Mouse (Mus musculus): ENCODE results near the gene Tmem30b. TPM values are rescaled to one million over a fixed set of nuclear protein-coding genes. Genes with fewer than 3 reads are reported as not detected.
"Not testable (repeated sequence)": the region's sequence is repeated elsewhere in the genome, so short reads cannot be mapped to it uniquely, and the experiment has no call there.

Tmem30b gene
- polyA plus RNA-seq, 1 experiment from 2014 or later, result 4.0 TPM

DNA sequence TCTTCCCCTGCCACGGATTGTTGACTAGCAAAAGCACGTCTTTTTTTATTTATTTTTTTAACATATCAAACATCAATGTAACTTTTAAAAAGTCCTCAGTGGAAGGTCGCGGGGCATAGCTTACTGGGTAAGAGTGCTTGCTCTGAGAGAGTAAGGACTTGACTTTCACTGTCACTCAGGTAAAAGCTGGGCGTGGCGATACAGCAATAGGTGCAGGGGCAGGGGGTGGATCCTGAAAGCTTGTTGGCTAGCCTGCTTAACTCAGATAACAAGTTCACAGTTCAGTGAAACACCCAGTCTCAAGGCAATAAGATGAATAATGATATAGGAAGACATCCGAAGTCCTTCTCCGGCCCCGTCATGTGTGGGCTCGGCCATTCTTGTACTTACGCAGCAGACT lies 16.6 kb downstream of the Tmem30b start:
- Histone ChIP-seq H3K27me3 (ENCODE audit: insufficient read depth, low read length) (peaks cover 9% of the 10 kb centered on the region; the same call in 1 of the 2 replicates), H3K4me2 (0 out of 2 replicates have a peak overlapping the region, but pooled peaks have one; percentile 12), H3K27ac (ENCODE audit: low read depth) (no peak overlapping the region)

GRCm38 (mm10) chr12:73529131-73529530 lies 17.1 kb downstream of the Tmem30b start:
- no peaks in the 10 kb centered on the region; the same call in 1 of the 2 replicates for H3K4me1 ChIP-seq (ENCODE audit: insufficient read depth)
- ATAC-seq (ENCODE audit: insufficient read depth), result no peak
- 0 out of 2 replicates have a peak overlapping the region, but pooled peaks have one; percentile 12 for H3K4me2 ChIP-seq
- TF ChIP-seq CTCF (IDR thresholded peaks at IDR 0.05; ENCODE audit: low read depth), result no peak
- H3K9me3 ChIP-seq (ENCODE audit: low read depth, low read length), result no peaks in the 10 kb centered on the region
- H3K4me3 ChIP-seq (ENCODE audit: low read depth, low read length), result no peak overlapping the region
- no peak overlapping the region for H3K27ac ChIP-seq (ENCODE audit: low read depth)
- peaks cover 9% of the 10 kb centered on the region; the same call in 1 of the 2 replicates for H3K27me3 ChIP-seq (ENCODE audit: insufficient read depth, low read length)
- H3K9ac ChIP-seq, result no peak overlapping the region
- H3K36me3 ChIP-seq (ENCODE audit: insufficient read depth), result no peaks in the 10 kb centered on the region
- no peak for DNase-seq
- 19% methylated on average over 9 of the region's 9 CpGs for WGBS

More for the DNA sequence above, 16.6 kb downstream of the Tmem30b start:
- no peaks in the 10 kb centered on the region for H3K36me3 ChIP-seq (ENCODE audit: insufficient read depth)
- H3K4me3 ChIP-seq (ENCODE audit: low read depth, low read length), result no peak overlapping the region
- ATAC-seq (ENCODE audit: insufficient read depth) (no peak), DNase-seq (no peak)
- TF ChIP-seq CTCF (IDR thresholded peaks at IDR 0.05; ENCODE audit: low read depth), result no peak
- no peaks in the 10 kb centered on the region for H3K9me3 ChIP-seq (ENCODE audit: low read depth, low read length)
- H3K4me1 ChIP-seq (ENCODE audit: insufficient read depth), result no peaks in the 10 kb centered on the region; the same call in 1 of the 2 replicates
- WGBS, result 52% methylated on average over 11 of the region's 11 CpGs
- no peak overlapping the region for H3K9ac ChIP-seq

DNA sequence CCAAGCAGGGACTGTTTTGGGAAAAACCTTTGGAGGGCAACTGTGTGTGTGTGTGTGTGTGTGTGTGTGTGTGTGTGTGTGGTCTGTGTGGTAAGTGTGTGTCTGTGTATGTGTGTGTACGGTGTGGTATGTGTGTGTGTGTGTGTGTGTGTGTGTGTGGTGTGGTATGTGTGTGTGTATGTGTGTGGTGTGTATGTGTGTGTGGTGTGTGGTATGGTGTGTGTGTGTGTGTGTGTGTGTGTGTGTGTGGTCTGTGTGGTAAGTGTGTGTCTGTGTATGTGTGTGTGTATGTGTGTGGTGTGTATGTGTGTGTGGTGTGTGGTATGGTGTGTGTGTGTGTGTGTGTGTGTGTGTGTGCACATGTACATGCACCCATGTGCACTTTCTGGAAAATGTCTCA lies 18.1 kb downstream of the Tmem30b start:
- not testable (repeated sequence) for H3K9ac ChIP-seq; ATAC-seq (ENCODE audit: insufficient read depth); H3K9me3 ChIP-seq (ENCODE audit: low read depth, low read length); H3K4me1 ChIP-seq (ENCODE audit: insufficient read depth); H3K4me2 ChIP-seq; H3K27ac ChIP-seq (ENCODE audit: low read depth); H3K27me3 ChIP-seq (ENCODE audit: insufficient read depth, low read length); DNase-seq; H3K36me3 ChIP-seq (ENCODE audit: insufficient read depth); H3K4me3 ChIP-seq (ENCODE audit: low read depth, low read length)
- 100% methylated on average over 1 of the region's 1 CpGs for WGBS

DNA sequence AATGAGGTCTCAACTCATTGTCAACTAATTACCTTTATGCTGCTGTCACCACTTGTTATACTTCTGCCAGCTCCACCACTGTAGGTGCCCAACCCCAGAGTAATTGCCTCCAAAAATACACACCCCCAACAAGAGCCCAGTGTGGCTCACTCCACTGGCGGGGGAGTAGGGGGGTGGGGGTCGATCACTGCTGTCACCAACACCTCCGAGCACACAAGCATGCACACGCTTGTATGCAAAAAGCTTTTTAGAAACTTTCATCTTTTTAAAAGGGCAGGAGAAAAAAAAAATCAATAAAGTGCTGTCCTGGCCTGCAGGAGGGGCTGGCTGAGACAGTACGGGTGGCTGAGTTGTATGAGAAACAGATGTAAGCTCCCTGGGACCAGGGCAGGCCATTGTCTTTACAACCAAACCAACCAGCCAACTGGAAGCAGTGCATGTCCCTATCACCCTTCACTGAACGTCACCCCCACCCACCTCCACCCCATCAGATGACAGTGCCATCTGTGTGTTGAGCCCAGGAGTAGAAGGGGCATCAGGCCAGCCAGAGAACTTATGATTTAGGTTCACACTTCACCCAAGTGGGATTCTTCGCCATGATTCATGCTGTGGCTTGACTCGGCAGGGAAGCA lies 20.8 kb downstream of the Tmem30b start:
- Histone ChIP-seq H3K4me1 (ENCODE audit: insufficient read depth) (no peaks in the 10 kb centered on the region; the same call in 1 of the 2 replicates), H3K36me3 (ENCODE audit: insufficient read depth) (no peaks in the 10 kb centered on the region), H3K4me3 (ENCODE audit: low read depth, low read length) (no peak overlapping the region), H3K27ac (ENCODE audit: low read depth) (no peak overlapping the region), H3K27me3 (ENCODE audit: insufficient read depth, low read length) (peaks cover 9% of the 10 kb centered on the region; the same call in 1 of the 2 replicates), H3K4me2 (no peak overlapping the region), H3K9ac (no peak overlapping the region), H3K9me3 (ENCODE audit: low read depth, low read length) (no peaks in the 10 kb centered on the region)
- ATAC-seq (ENCODE audit: insufficient read depth) (no peak), DNase-seq (no peak)
- 47% methylated on average over 8 of the region's 8 CpGs for WGBS
- TF ChIP-seq CTCF (IDR thresholded peaks at IDR 0.05; ENCODE audit: low read depth), result no peak

DNA sequence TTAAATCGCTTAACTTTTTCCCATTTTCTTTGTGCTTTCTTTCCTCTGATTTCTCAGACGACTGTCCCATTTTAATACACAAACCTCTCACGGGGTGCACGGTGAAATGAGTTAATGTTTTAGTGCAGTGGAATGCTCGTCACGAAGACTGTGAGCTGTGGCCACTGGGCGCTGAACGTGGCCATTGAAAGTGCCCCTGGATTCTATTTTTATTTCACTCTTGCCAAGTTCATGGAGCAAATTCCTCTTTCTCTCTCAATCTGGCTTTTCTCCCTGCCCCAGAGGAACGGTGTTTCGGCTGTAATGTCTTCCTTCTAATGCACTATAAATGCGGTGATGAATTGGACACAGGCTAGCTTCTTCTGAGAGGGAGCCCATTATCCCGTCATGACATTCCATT lies 23.1 kb downstream of the Tmem30b start:
- Histone ChIP-seq H3K9me3 (ENCODE audit: low read depth, low read length) (no peaks in the 10 kb centered on the region), H3K4me2 (no peak overlapping the region), H3K4me3 (ENCODE audit: low read depth, low read length) (no peak overlapping the region), H3K9ac (no peak overlapping the region), H3K27me3 (ENCODE audit: insufficient read depth, low read length) (no peaks in the 10 kb centered on the region), H3K36me3 (ENCODE audit: insufficient read depth) (no peaks in the 10 kb centered on the region), H3K4me1 (ENCODE audit: insufficient read depth) (no peaks in the 10 kb centered on the region; the same call in 1 of the 2 replicates), H3K27ac (ENCODE audit: low read depth) (no peak overlapping the region)
- TF ChIP-seq CTCF (IDR thresholded peaks at IDR 0.05; ENCODE audit: low read depth), result no peak
- 64% methylated on average over 12 of the region's 12 CpGs for WGBS
- DNase-seq (no peak), ATAC-seq (ENCODE audit: insufficient read depth) (no peak)

- no peak for TF ChIP-seq CTCF (IDR thresholded peaks at IDR 0.05; ENCODE audit: low read depth)
- WGBS, result 68% methylated on average over 3 of the region's 3 CpGs
- no peak for DNase-seq
These were observed 24.2 kb downstream of the Tmem30b start for GRCm38 (mm10) chr12:73521944-73522343.

GRCm38 (mm10) chr12:73521238-73521841 lies 24.9 kb downstream of the Tmem30b start:
- TF ChIP-seq CTCF (IDR thresholded peaks at IDR 0.05; ENCODE audit: low read depth), result no peak
- H3K9me3 ChIP-seq (ENCODE audit: low read depth, low read length), result no peaks in the 10 kb centered on the region
- no peaks in the 10 kb centered on the region for H3K27me3 ChIP-seq (ENCODE audit: insufficient read depth, low read length)
- WGBS, result 34% methylated on average over 15 of the region's 15 CpGs
- no peak overlapping the region for H3K4me3 ChIP-seq (ENCODE audit: low read depth, low read length)
- H3K36me3 ChIP-seq (ENCODE audit: insufficient read depth), result no peaks in the 10 kb centered on the region
- H3K4me2 ChIP-seq, result peak overlapping the region; percentile 21; the same call in 1 of the 2 replicates
- DNase-seq (no peak), ATAC-seq (ENCODE audit: insufficient read depth) (no peak)
- H3K4me1 ChIP-seq (ENCODE audit: insufficient read depth), result no peaks in the 10 kb centered on the region
- no peak overlapping the region for H3K27ac ChIP-seq (ENCODE audit: low read depth)
- H3K9ac ChIP-seq, result no peak overlapping the region

More at GRCm38 (mm10) chr12:73521944-73522343, 24.2 kb downstream of the Tmem30b start:
- H3K27ac ChIP-seq (ENCODE audit: low read depth), result no peak overlapping the region
- H3K4me1 ChIP-seq (ENCODE audit: insufficient read depth), result no peaks in the 10 kb centered on the region
- H3K9ac ChIP-seq, result no peak overlapping the region
- H3K9me3 ChIP-seq (ENCODE audit: low read depth, low read length), result no peaks in the 10 kb centered on the region
- no peak overlapping the region for H3K4me2 ChIP-seq
- no peak overlapping the region for H3K4me3 ChIP-seq (ENCODE audit: low read depth, low read length)
- no peak for ATAC-seq (ENCODE audit: insufficient read depth)
- no peaks in the 10 kb centered on the region for H3K36me3 ChIP-seq (ENCODE audit: insufficient read depth)
- H3K27me3 ChIP-seq (ENCODE audit: insufficient read depth, low read length), result no peaks in the 10 kb centered on the region
